Mouse (Mus musculus): ENCODE measurements around the gene Ube2v1. TPM values are rescaled to one million over a fixed set of nuclear protein-coding genes. Genes with fewer than 3 reads are reported as not detected.

The Ube2v1 gene
- total RNA-seq, 1 experiment from 2014 or later = 55.2 TPM

GRCm38 (mm10) chr2:167599195-167599594 lies 32.7 kb downstream of the Ube2v1 start:
- ATAC-seq (ENCODE audit: extremely low read depth, insufficient number of reproducible peaks, low FRiP score, poor library complexity, severe bottlenecking) = no peak

GRCm38 (mm10) chr2:167597492-167598186 lies 34.3 kb downstream of the Ube2v1 start:
- no peak for ATAC-seq (ENCODE audit: extremely low read depth, insufficient number of reproducible peaks, low FRiP score, poor library complexity, severe bottlenecking)

GRCm38 (mm10) chr2:167596726-167597491 lies 35.0 kb downstream of the Ube2v1 start:
- ATAC-seq (ENCODE audit: extremely low read depth, insufficient number of reproducible peaks, low FRiP score, poor library complexity, severe bottlenecking) = no peak

- ATAC-seq (ENCODE audit: extremely low read depth, insufficient number of reproducible peaks, low FRiP score, poor library complexity, severe bottlenecking) = no peak
These were observed 35.6 kb downstream of the Ube2v1 start for GRCm38 (mm10) chr2:167596262-167596661.

- ATAC-seq (ENCODE audit: extremely low read depth, insufficient number of reproducible peaks, low FRiP score, poor library complexity, severe bottlenecking) = no peak
These were observed 36.1 kb downstream of the Ube2v1 start for GRCm38 (mm10) chr2:167595761-167596171.

GRCm38 (mm10) chr2:167594444-167594934 lies 37.4 kb downstream of the Ube2v1 start:
- no peak for ATAC-seq (ENCODE audit: extremely low read depth, insufficient number of reproducible peaks, low FRiP score, poor library complexity, severe bottlenecking)

GRCm38 (mm10) chr2:167593551-167594250 lies 38.2 kb downstream of the Ube2v1 start:
- no peak for ATAC-seq (ENCODE audit: extremely low read depth, insufficient number of reproducible peaks, low FRiP score, poor library complexity, severe bottlenecking)

- peak; percentile 72 for ATAC-seq (ENCODE audit: extremely low read depth, insufficient number of reproducible peaks, low FRiP score, poor library complexity, severe bottlenecking)
These were observed 42.9 kb downstream of the Ube2v1 start for GRCm38 (mm10) chr2:167588774-167589577.

GRCm38 (mm10) chr2:167586976-167587375 lies 44.9 kb downstream of the Ube2v1 start:
- no peak for ATAC-seq (ENCODE audit: extremely low read depth, insufficient number of reproducible peaks, low FRiP score, poor library complexity, severe bottlenecking)

GRCm38 (mm10) chr2:167586041-167586440 lies 45.9 kb downstream of the Ube2v1 start:
- no peak for ATAC-seq (ENCODE audit: extremely low read depth, insufficient number of reproducible peaks, low FRiP score, poor library complexity, severe bottlenecking)

GRCm38 (mm10) chr2:167585273-167585672 lies 46.6 kb downstream of the Ube2v1 start:
- ATAC-seq (ENCODE audit: extremely low read depth, insufficient number of reproducible peaks, low FRiP score, poor library complexity, severe bottlenecking) = no peak

- no peak for ATAC-seq (ENCODE audit: extremely low read depth, insufficient number of reproducible peaks, low FRiP score, poor library complexity, severe bottlenecking)
These were observed 48.5 kb downstream of the Ube2v1 start for GRCm38 (mm10) chr2:167583161-167583952.

- peak; percentile 47; the same call in 1 of the 2 replicates for ATAC-seq (ENCODE audit: extremely low read depth, insufficient number of reproducible peaks, low FRiP score, poor library complexity, severe bottlenecking)
These were observed 53.4 kb downstream of the Ube2v1 start for GRCm38 (mm10) chr2:167578521-167578920.

GRCm38 (mm10) chr2:167577186-167577785 lies 54.6 kb downstream of the Ube2v1 start:
- ATAC-seq (ENCODE audit: extremely low read depth, insufficient number of reproducible peaks, low FRiP score, poor library complexity, severe bottlenecking) = no peak

GRCm38 (mm10) chr2:167576121-167576620 lies 55.7 kb downstream of the Ube2v1 start:
- no peak for ATAC-seq (ENCODE audit: extremely low read depth, insufficient number of reproducible peaks, low FRiP score, poor library complexity, severe bottlenecking)

- ATAC-seq (ENCODE audit: extremely low read depth, insufficient number of reproducible peaks, low FRiP score, poor library complexity, severe bottlenecking) = no peak
These were observed 56.3 kb downstream of the Ube2v1 start for GRCm38 (mm10) chr2:167575581-167575980.

- no peak for ATAC-seq (ENCODE audit: extremely low read depth, insufficient number of reproducible peaks, low FRiP score, poor library complexity, severe bottlenecking)
These were observed 57.1 kb downstream of the Ube2v1 start for GRCm38 (mm10) chr2:167574814-167575213.

All from neutrophil, adult 5-6 weeks (primary cell).